Mouse (Mus musculus) gastrocnemius, adult 18-20 months (tissue): ENCODE measurements around the gene Ifitm7. TPM values are rescaled to one million over a fixed set of nuclear protein-coding genes. Genes with fewer than 3 reads are reported as not detected.

ENCODE experiments used
- DNase-seq: peaks from one replicate; pipeline ENCODE4 v3.0.0; 2021; ENCODE audit warnings: low spot score
- long read RNA-seq, 2 experiments: library from polyadenylated mRNA; stranded (forward); transcript quantifications; one replicate each; pipeline ENCODE4 v2.0.0; 2021
- total RNA-seq, 2 experiments: library from RNA; stranded (reverse); gene quantifications; 2 replicates each; pipeline ENCODE4 v1.2.3; 2021

Ifitm7 gene
- total RNA-seq, result not detected
- long read RNA-seq, experiment 1, result 0 reads
- long read RNA-seq, experiment 2, result 0 reads

DNA sequence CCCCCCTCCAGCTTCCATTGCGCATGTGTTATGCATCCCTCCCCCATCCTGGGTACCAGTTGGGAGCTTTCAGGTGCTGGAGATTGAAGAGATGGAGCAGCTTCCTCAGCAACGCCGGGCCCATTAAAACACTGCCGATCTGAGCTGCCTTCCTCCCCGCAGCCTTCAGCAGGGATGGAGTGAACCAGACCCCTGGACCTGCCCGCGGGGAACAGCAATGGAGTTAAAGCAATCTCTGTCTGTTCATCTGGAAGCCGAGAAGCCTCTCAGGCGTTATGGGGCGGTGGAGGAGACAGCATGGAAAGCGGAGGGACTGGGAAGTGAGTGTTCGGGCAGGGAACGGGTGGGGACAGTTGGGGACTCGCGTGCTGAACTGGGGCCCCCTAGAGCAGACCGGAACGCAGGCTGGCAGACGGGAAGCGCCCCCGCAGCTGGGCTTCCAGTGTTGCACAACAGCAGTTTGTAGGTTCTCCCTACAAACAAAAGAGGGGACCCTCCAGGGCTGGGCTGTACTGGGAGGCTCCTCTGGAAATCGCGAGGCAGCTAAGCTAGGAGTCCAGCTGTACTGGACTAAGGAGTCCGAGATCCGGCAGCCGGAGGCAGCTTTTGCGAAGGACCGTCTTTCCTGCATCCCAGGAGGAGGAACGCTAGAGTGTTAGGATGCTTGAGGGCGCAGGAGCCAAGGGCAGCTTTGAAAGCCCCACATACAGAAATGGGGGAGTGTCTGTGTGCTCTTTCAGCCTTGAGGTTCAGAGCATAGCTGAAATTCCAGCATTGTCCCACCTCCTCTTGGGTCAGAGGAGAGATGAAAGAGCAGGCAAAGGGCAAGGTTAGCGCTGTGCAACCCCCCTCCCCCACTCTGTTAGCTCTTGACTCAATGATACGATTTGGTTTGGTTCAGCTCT, at the start of gene Ifitm7, which contains the start of gene 2900011O08Rik:
Ifitm7 (minus strand) TSS at position 315 of the 905 bp plus-strand sequence.
2900011O08Rik (plus strand) TSS at position 31 of the 905 bp plus-strand sequence.
- no peak for DNase-seq

DNA sequence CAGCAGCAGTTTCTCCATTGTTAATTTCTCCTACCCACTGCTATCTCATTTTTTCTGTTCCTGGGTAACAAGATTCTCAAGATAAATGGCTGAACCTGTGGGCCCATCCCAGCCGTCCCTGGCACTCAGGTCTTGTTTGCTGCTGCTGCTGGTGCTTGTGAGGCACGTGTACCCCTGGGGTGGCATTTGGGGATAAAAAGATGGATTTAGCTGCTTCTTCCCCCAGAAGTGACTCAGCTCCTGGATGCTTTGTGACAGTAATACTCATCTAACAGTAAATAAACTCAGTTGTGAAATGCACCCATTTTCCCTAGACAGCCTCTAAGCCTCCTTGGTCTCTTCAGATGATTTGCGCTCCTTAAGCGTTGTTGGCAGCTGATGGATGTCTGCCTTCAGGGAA, 46.4 kb upstream of the Ifitm7 start:
- no peak for DNase-seq

DNA sequence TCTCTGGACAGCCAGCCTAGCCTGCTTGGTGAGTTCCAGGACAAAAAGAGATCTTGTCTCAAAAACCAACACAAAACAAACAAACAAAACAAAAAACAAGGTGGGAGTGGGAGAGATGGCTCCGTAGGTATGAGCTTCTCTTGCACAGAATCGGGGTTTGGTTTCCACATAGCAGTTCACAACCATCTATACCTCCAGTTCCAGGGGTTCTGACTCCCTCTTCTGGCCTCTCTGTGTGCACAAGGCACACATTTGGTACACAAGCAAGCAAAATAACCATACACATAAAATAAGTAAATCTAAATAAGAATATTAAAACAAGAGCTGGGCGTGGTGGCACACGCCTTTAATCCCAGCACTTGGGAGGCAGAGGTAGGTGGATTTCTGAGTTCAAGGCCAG, 44.0 kb upstream of the Ifitm7 start:
- DNase-seq, result no peak

DNA sequence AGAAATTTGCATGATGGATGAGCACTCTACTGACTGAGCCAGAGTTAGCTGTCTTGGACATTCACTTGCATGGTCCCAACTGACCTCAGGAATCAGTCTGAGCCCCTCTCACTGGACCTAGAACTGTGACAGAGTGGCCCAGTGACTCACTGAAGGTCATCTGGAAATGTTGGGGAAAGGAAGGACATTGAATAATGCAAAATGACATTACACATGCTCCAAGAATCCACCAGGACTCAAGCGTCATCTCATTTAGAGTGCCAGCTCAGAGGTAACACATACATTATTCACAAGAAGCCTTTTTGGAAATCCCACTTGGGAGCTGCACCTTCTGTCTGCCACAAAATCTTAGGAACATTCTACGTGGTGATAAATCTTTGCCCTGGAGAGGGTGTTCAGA, 43.2 kb upstream of the Ifitm7 start:
- no peak for DNase-seq

DNA sequence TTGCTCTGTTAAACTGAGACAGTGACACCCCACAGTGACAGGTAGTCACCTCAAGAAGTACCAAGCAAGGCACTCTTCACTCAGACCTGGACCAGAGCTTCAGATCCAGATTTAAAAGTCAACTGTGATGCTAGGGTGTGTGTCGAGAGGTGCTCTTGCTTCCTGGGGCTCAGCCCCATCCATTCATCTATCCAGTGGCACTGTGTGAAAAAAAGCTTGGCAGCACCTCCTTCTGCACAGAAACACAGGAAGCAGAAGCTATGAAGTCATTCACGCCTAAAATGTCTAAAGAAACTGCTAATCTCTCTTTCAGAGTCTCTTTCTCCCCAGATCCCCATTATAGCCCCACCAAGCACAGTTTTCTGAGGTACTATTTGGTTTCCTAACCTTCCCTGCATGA, 42.4 kb upstream of the Ifitm7 start:
- no peak for DNase-seq

DNA sequence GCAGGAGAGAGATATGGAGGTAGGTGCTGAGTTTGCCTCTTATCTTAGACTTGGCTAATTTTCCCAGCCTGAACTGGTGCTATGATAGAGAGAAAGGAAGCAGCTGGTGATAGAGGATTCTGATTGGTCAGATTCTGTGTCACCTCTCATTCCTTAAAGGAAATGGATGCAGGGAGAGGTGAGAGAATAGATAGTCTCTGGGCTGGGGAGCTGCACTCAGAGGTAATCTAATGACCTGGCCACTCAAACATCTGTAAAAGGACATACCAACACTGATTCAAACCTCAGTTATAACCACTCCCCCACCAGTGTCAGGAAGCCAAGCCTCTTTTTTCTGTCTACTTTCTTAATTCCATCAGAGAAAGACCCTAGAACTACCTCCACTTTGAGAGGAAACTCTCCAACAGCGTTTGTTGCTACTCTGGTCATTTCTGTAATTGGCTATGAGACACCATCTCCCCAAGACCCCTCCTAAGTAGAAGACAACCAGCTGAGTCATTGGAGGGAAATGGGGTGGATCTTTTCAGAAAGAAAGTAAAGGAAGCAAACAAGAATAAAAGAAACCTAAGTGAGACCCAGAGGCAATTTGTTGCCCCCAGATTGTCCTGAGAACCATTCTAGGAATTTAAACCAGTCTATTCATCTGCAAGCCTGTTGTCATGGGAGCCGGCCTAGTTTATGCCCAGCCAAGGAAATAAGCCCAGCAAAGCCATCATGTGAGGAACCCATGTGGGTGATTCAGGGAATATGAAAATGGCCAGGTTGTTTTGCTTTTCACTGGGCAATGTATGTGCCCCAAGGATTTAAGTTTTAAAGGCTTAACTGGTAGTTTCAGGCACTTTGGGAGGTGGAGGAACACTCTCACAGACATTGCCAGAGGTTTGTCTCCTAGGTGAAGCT, 38.7 kb upstream of the Ifitm7 start:
- DNase-seq, result no peak

DNA sequence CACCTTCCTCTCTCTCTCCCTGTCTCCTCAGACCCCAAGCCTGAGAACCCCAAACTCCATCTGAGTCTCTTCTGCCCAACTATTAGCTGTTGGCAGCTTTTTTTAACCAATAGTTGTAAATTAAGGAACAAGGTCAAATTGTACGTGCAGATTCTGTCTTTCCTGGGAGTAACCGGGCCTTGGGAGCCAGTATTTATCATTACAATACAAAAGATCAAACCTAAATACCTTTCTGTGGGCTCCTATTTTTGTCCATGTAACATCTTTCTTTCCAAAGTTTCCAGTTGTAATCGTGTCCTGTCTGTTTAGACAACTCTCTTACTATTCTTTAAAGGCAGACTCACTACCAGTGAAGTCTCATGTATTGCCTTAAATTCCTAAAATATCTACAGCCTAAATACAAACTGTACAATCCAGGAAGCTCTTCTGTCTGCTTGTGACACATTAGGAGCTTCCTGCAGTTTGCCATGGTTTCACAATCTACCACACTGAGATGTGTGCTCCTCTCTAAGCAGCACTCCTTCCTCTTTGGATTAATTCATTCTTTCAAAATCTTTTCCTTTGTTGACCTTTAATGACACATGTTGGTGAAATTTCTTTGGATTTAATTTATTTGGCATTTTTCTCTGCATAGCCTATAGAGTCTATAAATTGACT, 34.6 kb upstream of the Ifitm7 start:
- no peak for DNase-seq

DNA sequence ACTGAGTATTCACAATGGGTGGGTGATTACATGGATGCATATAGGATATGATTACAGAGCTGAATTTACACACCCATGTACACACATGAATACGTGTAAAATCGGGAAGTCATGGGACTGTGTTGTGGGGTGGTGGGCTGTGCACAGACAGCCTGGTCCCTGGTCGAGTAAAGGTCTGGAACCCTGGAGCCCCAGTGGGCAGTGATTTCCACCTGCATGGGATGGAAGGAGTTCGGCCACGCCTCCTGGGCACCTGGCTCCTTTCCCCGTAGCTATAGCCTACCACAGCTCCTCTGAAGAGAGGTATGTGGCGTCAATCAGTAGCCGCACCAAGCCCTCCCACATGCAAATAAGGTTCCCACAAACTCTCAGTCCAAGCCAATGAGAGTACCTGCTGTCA, 30.6 kb upstream of the Ifitm7 start:
- DNase-seq, result no peak

DNA sequence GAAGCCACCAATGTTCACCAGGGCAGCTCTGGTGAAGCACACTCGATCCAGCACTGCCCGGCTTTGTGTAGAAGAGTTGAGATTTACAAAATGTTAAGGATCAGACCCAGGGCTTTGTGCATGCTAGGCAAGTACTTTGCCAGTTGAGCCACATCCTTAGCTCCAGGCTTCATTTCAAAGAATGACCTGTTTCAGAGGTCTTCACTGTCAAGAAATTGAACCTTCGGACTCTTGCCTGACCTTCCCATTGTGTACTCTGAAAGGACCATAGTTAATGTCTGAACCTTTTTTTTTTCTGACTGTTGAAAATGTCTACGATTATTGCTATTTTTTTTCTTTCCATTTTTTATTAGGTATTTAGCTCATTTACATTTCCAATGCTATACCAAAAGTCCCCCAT, 23.3 kb upstream of the Ifitm7 start:
- DNase-seq, result no peak

DNA sequence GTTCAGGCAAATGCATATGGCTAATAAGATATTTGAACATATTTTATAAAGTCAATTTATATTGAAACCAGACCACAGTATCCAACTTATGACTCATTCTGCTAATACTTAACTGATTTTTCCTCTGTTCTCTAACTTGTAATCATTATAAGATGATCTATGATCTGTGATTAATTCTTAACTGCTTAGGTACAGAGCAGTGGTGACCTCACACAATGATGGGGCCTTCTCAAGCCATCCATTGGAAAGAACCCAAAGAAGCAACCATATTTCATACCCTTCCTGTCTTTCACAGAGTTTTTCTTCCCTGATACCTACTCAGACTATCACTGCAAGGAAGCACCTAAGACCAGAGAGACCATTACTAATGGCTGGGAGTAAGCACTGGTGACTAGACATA, 22.0 kb upstream of the Ifitm7 start:
- DNase-seq, result no peak

DNA sequence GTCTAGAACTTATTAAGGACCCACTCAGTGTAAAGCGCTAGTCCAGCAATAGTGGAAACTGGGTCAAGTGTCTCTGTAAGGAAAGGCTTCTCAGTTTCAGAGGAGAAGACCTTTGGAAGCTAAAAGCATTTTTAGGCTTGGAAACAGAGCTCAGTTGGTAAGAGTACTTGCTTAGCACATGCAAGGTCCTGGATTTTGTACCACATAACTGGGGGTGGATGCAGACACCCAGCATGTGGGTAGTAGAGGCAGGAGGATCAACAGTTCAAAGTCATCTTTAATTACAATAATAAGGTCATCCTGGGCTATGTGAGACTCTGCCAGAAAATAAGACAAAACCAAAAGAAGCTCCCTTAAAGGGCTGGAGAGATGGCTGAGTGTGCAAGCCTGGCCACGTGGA, 21.4 kb upstream of the Ifitm7 start:
- no peak for DNase-seq

DNA sequence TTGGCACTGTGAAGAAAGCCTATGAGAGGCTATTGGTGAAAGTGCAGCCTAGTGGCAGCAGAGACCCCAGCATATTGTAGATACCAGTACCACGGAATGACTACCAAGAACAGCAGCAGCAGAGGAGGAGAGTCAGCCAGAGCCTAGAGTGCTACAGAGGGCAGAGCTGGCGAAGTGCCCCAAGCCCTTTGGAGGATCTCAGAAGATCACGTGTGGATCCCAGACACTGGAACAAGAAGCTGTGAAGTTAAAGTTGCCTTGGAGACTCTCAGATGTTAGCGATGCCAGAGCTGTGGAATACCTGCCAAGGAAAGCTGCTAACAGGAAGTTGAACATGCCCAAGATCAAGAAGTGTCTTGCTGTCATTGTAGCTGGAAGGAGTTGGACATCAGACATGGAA, 18.6 kb upstream of the Ifitm7 start:
- DNase-seq, result no peak

DNA sequence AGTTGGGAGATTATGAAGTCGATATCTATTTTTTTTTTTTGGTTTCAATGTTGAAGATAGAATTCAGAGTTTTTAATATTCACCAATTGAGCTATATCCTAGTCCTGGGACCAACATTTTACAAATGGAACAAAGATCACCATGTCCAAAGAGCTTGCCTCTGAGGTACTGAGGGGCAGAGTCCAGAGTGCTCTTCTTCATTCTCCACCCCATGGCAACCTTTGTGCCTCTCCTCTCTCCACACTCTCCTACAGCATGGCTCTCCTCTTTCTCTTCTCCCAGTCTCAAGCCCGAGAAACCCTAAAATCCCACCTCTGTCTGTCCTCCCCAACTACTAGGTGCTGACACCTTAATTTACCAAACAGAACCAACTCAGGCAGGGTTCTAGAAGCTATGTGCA, 18.0 kb upstream of the Ifitm7 start:
- DNase-seq, result no peak

DNA sequence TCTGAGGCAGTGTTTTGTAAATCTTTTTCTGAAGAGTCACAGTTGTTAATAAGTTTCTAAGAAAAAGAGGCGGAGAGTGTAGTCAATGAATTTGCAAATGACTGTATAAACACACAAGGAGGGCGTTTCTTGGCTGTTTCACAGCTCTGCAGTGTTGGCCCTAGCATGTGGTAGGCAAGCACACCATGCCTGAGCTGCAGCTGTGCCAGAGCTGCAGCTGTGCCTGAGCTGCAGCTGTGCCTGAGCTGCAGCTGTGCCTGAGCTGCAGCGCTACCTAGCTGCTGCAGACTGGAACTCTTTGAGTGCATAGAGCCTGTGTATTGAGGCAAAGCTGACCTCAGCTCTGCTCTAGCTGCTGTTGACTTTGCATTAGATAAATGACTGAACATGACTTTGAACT, 17.5 kb upstream of the Ifitm7 start:
- DNase-seq, result no peak

DNA sequence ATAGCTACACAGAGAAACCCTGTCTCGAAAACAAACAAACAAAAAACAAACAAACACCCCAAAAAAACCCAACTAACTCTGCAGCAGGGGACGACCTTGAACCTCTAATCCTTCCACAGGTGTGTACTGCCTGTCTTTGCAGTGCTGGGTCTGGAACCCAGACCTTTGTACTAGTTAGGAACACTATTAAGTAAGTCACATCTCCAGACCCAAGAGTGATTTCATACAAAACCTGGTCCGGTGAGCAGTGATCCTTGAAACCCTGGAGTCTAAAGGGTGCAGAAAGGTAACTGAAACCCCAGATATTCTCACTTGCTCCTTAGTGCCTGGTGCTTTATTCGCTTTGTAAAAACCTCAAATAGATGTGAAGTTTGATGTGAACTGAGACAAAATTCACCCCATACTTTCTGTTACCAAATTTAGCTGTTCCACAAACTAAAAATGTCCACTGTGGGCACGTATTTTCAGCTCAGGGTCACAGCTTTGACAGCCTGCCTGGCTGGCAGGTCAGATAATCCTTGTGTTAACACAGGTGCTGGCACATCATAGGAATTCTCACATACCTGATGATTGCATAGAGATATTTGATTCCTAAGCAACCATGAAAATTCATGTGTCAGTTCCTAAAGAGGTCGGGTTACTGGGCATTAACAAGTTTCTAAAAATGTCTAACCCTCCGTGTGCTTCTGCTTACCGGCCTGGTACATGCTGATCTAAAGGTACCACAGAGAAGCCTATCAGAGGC, 16.9 kb upstream of the Ifitm7 start:
- DNase-seq, result peak; percentile 22

DNA sequence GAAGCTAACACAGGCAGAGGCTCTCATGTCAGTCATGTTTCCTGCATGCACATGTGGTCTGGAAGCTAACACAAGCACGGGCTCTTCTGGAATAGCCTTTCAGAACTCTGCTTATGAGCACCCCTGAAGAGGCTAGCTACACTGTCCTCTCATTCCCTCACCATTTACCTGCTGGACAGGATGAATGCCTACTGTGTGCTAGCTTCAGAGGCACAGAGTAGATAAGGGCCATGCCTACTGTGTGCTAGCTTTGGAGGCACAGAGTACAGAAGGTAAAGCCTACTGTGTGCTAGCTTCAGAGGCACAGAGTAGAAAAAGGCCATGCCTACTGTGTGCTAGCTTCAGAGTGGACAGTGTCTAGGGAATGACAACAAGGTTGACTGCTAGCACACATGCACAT, 7.8 kb upstream of the Ifitm7 start:
- DNase-seq, result no peak

DNA sequence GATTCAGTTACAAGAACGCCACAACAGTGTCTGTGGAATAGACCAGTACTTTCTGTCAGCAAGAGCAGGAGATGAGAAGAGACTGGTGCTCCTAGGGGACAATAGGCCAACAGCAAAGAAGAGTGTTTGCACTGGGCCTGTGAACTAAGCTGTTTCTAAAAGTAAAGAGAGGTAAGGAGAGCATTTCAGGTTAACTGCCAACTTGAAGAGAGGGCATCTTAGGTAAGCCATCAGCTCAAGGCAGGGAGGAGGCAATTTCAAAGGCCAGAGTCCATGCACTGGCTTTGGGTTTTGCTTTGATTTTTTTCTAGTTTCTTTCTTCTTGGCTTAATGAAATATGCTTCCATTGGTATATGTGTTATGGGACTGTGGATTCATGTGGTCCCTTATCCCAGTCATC, 7.4 kb upstream of the Ifitm7 start:
- no peak for DNase-seq

DNA sequence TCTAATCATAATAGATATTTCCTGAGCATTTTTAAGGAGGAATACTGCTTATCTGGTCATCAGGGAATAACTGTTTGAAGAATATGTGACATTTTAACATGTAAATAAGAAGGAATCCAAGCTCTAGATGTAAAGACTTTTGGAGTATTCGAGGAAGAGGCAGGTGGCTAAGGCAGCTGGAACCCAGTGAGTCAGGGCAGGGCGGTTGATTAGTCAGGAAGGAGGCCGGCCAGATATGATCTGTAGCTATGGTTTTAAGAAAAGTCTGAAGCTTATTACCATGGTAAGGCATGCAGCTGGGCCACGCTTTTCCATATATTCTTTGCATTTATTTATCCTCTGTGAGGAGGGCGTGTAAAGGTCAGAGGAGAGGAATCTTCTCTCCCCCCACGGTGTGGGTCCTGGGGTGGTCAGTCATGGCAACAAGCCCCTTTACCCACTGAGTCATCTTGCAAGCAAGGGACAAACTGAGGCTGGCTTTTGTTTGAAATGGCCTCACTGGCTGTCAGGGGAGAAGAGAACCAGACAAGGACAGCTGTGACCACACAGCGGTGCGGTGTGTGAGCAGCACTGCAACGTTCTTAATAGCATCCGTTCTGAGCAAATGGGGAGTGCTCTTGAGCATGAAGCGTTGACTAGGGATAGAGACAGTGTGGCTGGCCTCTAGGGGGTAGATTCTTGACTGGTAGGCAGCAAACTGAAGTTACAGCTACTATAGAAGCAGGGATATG, 6.0 kb upstream of the Ifitm7 start:
- DNase-seq, result no peak

DNA sequence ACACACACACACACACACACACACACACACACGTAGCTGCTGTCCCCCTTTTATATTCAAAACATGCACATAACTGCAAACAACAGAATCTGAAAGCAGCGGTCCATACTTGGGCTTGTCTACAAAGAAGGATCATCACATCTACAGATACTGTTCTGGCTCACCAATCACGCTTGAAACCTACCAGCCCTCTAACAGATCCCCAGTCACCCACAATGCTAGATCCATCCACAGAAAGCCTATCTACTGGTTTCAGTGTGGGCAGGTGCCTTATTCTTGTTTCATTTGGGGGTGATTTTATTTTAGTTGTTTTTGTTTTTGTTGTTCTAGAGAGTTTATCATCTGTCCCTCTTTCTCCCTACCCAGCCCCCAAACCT, 503 bp downstream of the Ifitm7 start:
- no peak for DNase-seq

DNA sequence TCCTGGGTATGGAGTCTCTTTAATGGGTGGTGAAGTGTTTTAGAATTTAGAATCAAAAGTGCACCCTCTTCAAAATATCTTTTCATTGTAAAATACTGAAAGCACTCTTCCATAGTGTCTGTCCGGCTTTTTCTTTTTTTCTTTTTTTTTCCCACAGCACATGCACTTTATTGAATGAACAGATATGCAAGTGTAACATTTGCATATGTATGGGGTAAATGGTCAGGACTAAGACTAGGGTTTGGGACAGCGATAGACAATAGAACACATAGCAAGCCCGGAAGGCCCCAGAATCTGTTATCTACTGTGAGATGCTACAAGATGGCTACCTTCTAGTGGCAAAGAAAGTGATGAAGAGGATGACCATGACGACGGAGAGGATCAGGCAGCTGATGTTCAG, 3.5 kb downstream of the Ifitm7 start:
- DNase-seq, result no peak
